Mouse (Mus musculus): ENCODE measurements around the gene Cxcl1.

The Cxcl1 gene

GRCm38 (mm10) chr5:90888661-90889060 is 2.4 kb upstream of the Cxcl1 start:
- DNase-seq (ENCODE audit: low spot score in 2 of 2): no peak

GRCm38 (mm10) chr5:90891464-90891813 is 398 bp downstream of the Cxcl1 start:
- no peak for DNase-seq (ENCODE audit: low spot score in 2 of 2)

- no peak for DNase-seq (ENCODE audit: low spot score in 2 of 2)
Measured at GRCm38 (mm10) chr5:90894231-90894630, 3.2 kb downstream of the Cxcl1 start.

- no peak for DNase-seq (ENCODE audit: low spot score in 2 of 2)
Measured at GRCm38 (mm10) chr5:90897429-90897828, 6.4 kb downstream of the Cxcl1 start.

GRCm38 (mm10) chr5:90899308-90899707 is 8.3 kb downstream of the Cxcl1 start:
- DNase-seq (ENCODE audit: low spot score in 2 of 2): no peak

- peak; percentile 26 to 39 for DNase-seq (ENCODE audit: low spot score in 2 of 2)
Measured at GRCm38 (mm10) chr5:90900147-90900546, 9.1 kb downstream of the Cxcl1 start.

GRCm38 (mm10) chr5:90900688-90901087 is 9.6 kb downstream of the Cxcl1 start:
- no peak for DNase-seq (ENCODE audit: low spot score in 2 of 2)

GRCm38 (mm10) chr5:90902380-90903260 is 11.6 kb downstream of the Cxcl1 start:
- DNase-seq (ENCODE audit: low spot score in 2 of 2): no peak

GRCm38 (mm10) chr5:90903339-90904020 is 12.4 kb downstream of the Cxcl1 start, which contains the start of gene Cxcl2:
TSS of gene Cxcl2 (plus strand) at chr5:90903871.
- DNase-seq (ENCODE audit: low spot score in 2 of 2): peak in 1 of 2 experiments; percentile 19

GRCm38 (mm10) chr5:90908983-90909382 is 17.9 kb downstream of the Cxcl1 start:
- DNase-seq (ENCODE audit: low spot score in 2 of 2): peak; percentile 70 to 81

- DNase-seq (ENCODE audit: low spot score in 2 of 2): no peak
Measured at GRCm38 (mm10) chr5:90919495-90919894, 28.5 kb downstream of the Cxcl1 start.

GRCm38 (mm10) chr5:90922958-90923357 is 31.9 kb downstream of the Cxcl1 start:
- no peak for DNase-seq (ENCODE audit: low spot score in 2 of 2)

- no peak for DNase-seq (ENCODE audit: low spot score in 2 of 2)
Measured at GRCm38 (mm10) chr5:90930546-90930945, 39.5 kb downstream of the Cxcl1 start.

- peak; percentile 86 to 87 for DNase-seq (ENCODE audit: low spot score in 2 of 2)
Measured at GRCm38 (mm10) chr5:90930971-90931851, 40.2 kb downstream of the Cxcl1 start, which contains the start of gene Mthfd2l. TSS of gene Mthfd2l (plus strand) at chr5:90931117.

GRCm38 (mm10) chr5:90931911-90932310 is 40.9 kb downstream of the Cxcl1 start:
- DNase-seq (ENCODE audit: low spot score in 2 of 2): no peak

- DNase-seq (ENCODE audit: low spot score in 2 of 2): no peak
Measured at GRCm38 (mm10) chr5:90936706-90937105, 45.7 kb downstream of the Cxcl1 start.

Measured in right cerebral cortex, postnatal 10 days (tissue).